In genomic region chr11:118445843-118446242, GRCm38 (mm10) we compare ENCODE assay signal across 8 mouse cellular contexts. TPM values are rescaled to one million over a fixed set of nuclear protein-coding genes. Genes with fewer than 3 reads are reported as not detected.
DNase-seq lines count a peak whose midpoint lies in the region; ATAC-seq and TF ChIP-seq lines count a peak whose summit lies in the region.

No protein-coding gene starts in this region.

- H3K36me3 ChIP-seq in kidney, embryonic 16.5 days (ENCODE audit: insufficient read depth, low read length), result no peaks in the 10 kb centered on the region
- H3K36me3 ChIP-seq in liver, embryonic 15.5 days (replicated peaks), result no peaks in the 10 kb centered on the region
- H3K36me3 ChIP-seq in neural tube, embryonic 11.5 days (ENCODE audit: control insufficient read depth, insufficient read depth, low read length), result no peaks in the 10 kb centered on the region

- intact Hi-C loops in gastrocnemius, adult 2 months (cut with DNase I), result loop anchor here (1.0 kb wide), 1 partner anchor 45 kb away; no protein-coding TSS in a partner anchor

- no peak for ATAC-seq in Patski
- 0 out of 2 replicates have a peak, but pooled peaks have one; percentile 39 for ATAC-seq in kidney, embryonic 16.5 days (ENCODE audit: low FRiP score, low TSS enrichment)
- peak; percentile 41; the same call in 1 of the 2 replicates for ATAC-seq in liver, embryonic 15.5 days (ENCODE audit: insufficient read depth)
- ATAC-seq in neural tube, embryonic 11.5 days (ENCODE audit: insufficient read depth, low FRiP score, low TSS enrichment), result no peak

- no peak overlapping the region for H3K4me3 ChIP-seq in gastrocnemius, adult 2 months
- no peak overlapping the region for H3K4me3 ChIP-seq in kidney, embryonic 16.5 days (ENCODE audit: low read length)
- no peak overlapping the region for H3K4me3 ChIP-seq in liver, embryonic 15.5 days (replicated peaks)
- H3K4me3 ChIP-seq in neural tube, embryonic 11.5 days (ENCODE audit: low read depth, low read length), result no peak overlapping the region

- no peak overlapping the region for H3K9ac ChIP-seq in kidney, embryonic 16.5 days (replicated peaks; ENCODE audit: low read length)
- no peak overlapping the region for H3K9ac ChIP-seq in liver, embryonic 15.5 days
- no peak overlapping the region for H3K9ac ChIP-seq in neural tube, embryonic 11.5 days (ENCODE audit: low read length)

- POLR2A ChIA-PET in Patski (lab: Charles Lee), result interaction anchor here (1.1 kb wide), 1 partner anchor 28 kb away, joined by 3 read pairs; no protein-coding TSS in a partner anchor

- CTCF ChIA-PET in Patski (lab: Charles Lee), result interaction anchor here (1.1 to 5.2 kb wide), 6 partner anchors 15 to 293 kb away, joined by 3 to 113 read pairs (median 4); partner anchors contain the start of gene Cant1

- no peak overlapping the region for H3K27ac ChIP-seq in gastrocnemius, adult 2 months
- no peak overlapping the region for H3K27ac ChIP-seq in kidney, embryonic 16.5 days (ENCODE audit: low read length)
- H3K27ac ChIP-seq in liver, embryonic 15.5 days (replicated peaks), result no peak overlapping the region
- no peak overlapping the region for H3K27ac ChIP-seq in neural tube, embryonic 11.5 days (ENCODE audit: low read depth, low read length)

- H3K9me3 ChIP-seq in kidney, embryonic 16.5 days (ENCODE audit: low read length), result no peaks in the 10 kb centered on the region
- H3K9me3 ChIP-seq in liver, embryonic 15.5 days (replicated peaks), result no peaks in the 10 kb centered on the region
- no peaks in the 10 kb centered on the region for H3K9me3 ChIP-seq in neural tube, embryonic 11.5 days (ENCODE audit: control insufficient read depth, low read length)

- no peaks in the 10 kb centered on the region for H3K27me3 ChIP-seq in Patski
- no peaks in the 10 kb centered on the region for H3K27me3 ChIP-seq in kidney, embryonic 16.5 days (ENCODE audit: insufficient read depth, low read length)
- H3K27me3 ChIP-seq in liver, embryonic 15.5 days, result peaks cover 8% of the 10 kb centered on the region; the same call in 1 of the 2 replicates
- no peaks in the 10 kb centered on the region for H3K27me3 ChIP-seq in neural tube, embryonic 11.5 days (ENCODE audit: control insufficient read depth, insufficient read depth, low read length)

- H3K4me2 ChIP-seq in kidney, embryonic 16.5 days (replicated peaks; ENCODE audit: low read depth, low read length), result no peak overlapping the region
- no peak overlapping the region for H3K4me2 ChIP-seq in liver, embryonic 15.5 days
- H3K4me2 ChIP-seq in neural tube, embryonic 11.5 days (ENCODE audit: low read depth), result no peak overlapping the region

- TF ChIP-seq CTCF in Patski (IDR thresholded peaks at IDR 0.05), result peak; percentile 93
- peak; percentile 96 for TF ChIP-seq CTCF in gastrocnemius, adult 2 months (IDR thresholded peaks at IDR 0.05)

- in situ Hi-C loops in Patski (cut with MboI; ENCODE audit: low pct_unique_long_range_greater_than_20kb), result loop anchor here (5.0 kb wide), 1 partner anchor 296 kb away; no protein-coding TSS in a partner anchor

- no peaks in the 10 kb centered on the region; the same call in 1 of the 2 replicates for H3K4me1 ChIP-seq in kidney, embryonic 16.5 days (ENCODE audit: insufficient read depth, low read length)
- H3K4me1 ChIP-seq in liver, embryonic 15.5 days (replicated peaks), result no peaks in the 10 kb centered on the region
- H3K4me1 ChIP-seq in neural tube, embryonic 11.5 days (ENCODE audit: control insufficient read depth, insufficient read depth, low read length), result no peaks in the 10 kb centered on the region

- 13% methylated on average over 3 of the region's 3 CpGs for WGBS in kidney, embryonic 16.5 days
- WGBS in liver, embryonic 15.5 days (ENCODE audit: insufficient replicate concordance), result 7% methylated on average over 3 of the region's 3 CpGs
- WGBS in neural tube, embryonic 11.5 days, result 30% methylated on average over 3 of the region's 3 CpGs

- DNase-seq in CD4-positive, CD25-positive, alpha-beta regulatory T cell, adult 2 months (ENCODE audit: low read depth, low spot score), result peak; percentile 87
- no peak for DNase-seq in Patski (ENCODE audit: low read depth, low spot score)
- peak; percentile 80 to 83 for DNase-seq in cerebellum, postnatal 25 days
- DNase-seq in gastrocnemius, adult 2 months, result peak; percentile 77
- peak; percentile 84 for DNase-seq in neural tube, embryonic 11.5 days (ENCODE audit: low spot score)
- peak; percentile 42 to 71 for DNase-seq in thymus, postnatal 10 days (ENCODE audit: low spot score in 2 of 2)

RNA-seq across cellular contexts. Expression of gene C1qtnf1, which starts 17.8 kb away (rescaled TPM):
- polyA plus RNA-seq in Patski (2021), result 11.2 TPM
- 10 to 100 TPM in 1 of 2 experiments, 1 to 10 TPM in 1; 7.9 to 12.6 TPM for total RNA-seq in gastrocnemius, adult 2 months (2021)
- 8.2 and 8.3 TPM in 2 replicates for polyA plus RNA-seq in kidney, embryonic 16.5 days (2015; fragmentation: Nextera tagmentation; extraction: Ambion mirVana)
- polyA plus RNA-seq in liver, embryonic 15.5 days (2015; fragmentation: Nextera tagmentation; extraction: Ambion mirVana), result 1.9 and 2.0 TPM in 2 replicates
- 2.5 TPM in 2 replicates for polyA plus RNA-seq in neural tube, embryonic 11.5 days (2014; fragmentation: Nextera tagmentation; extraction: Ambion mirVana)

RNA-seq across cellular contexts. Expression of gene Cant1, which starts 27.0 kb away (rescaled TPM):
- 49.4 TPM for polyA plus RNA-seq in Patski (2021)
- 10 to 100 TPM; 10.7 to 11.6 TPM for total RNA-seq in gastrocnemius, adult 2 months (2021)
- 30.6 and 30.9 TPM in 2 replicates for polyA plus RNA-seq in kidney, embryonic 16.5 days (2015; fragmentation: Nextera tagmentation; extraction: Ambion mirVana)
- 9.9 and 10.8 TPM in 2 replicates for polyA plus RNA-seq in liver, embryonic 15.5 days (2015; fragmentation: Nextera tagmentation; extraction: Ambion mirVana)
- 27.7 and 29.4 TPM in 2 replicates for polyA plus RNA-seq in neural tube, embryonic 11.5 days (2014; fragmentation: Nextera tagmentation; extraction: Ambion mirVana)

RNA-seq across cellular contexts. Expression of gene Engase, which starts 30.8 kb away (rescaled TPM):
- 4.7 TPM for polyA plus RNA-seq in Patski (2021)
- total RNA-seq in gastrocnemius, adult 2 months (2021), result 1 to 10 TPM; 4.3 to 6.2 TPM
- 6.1 and 7.5 TPM in 2 replicates for polyA plus RNA-seq in kidney, embryonic 16.5 days (2015; fragmentation: Nextera tagmentation; extraction: Ambion mirVana)
- 6.0 and 7.8 TPM in 2 replicates for polyA plus RNA-seq in liver, embryonic 15.5 days (2015; fragmentation: Nextera tagmentation; extraction: Ambion mirVana)
- polyA plus RNA-seq in neural tube, embryonic 11.5 days (2014; fragmentation: Nextera tagmentation; extraction: Ambion mirVana), result 6.9 and 7.0 TPM in 2 replicates

RNA-seq across cellular contexts. Expression of gene Lgals3bp, which starts 44.0 kb away (rescaled TPM):
- 113 TPM for polyA plus RNA-seq in Patski (2021)
- total RNA-seq in gastrocnemius, adult 2 months (2021), result 10 to 100 TPM; 12.0 to 17.0 TPM
- polyA plus RNA-seq in kidney, embryonic 16.5 days (2015; fragmentation: Nextera tagmentation; extraction: Ambion mirVana), result 14.9 and 18.1 TPM in 2 replicates
- polyA plus RNA-seq in liver, embryonic 15.5 days (2015; fragmentation: Nextera tagmentation; extraction: Ambion mirVana), result 42.7 and 43.9 TPM in 2 replicates
- polyA plus RNA-seq in neural tube, embryonic 11.5 days (2014; fragmentation: Nextera tagmentation; extraction: Ambion mirVana), result 1.7 and 1.9 TPM in 2 replicates

Comparison
In these comparisons a context has a peak if more than half of its experiments do, and no peak if none do; other contexts are left out.
1. ATAC-seq: peak in kidney, embryonic 16.5 days (single experiment) and liver, embryonic 15.5 days (single experiment); none in Patski (single experiment) and neural tube, embryonic 11.5 days (single experiment).